Mouse (Mus musculus): ENCODE results near the gene Slc15a1.

Gene Slc15a1

GRCm38 (mm10) chr14:121504781-121505484, at the start of gene Slc15a1:
Slc15a1 (minus strand) TSS chr14:121505252.
- peak; percentile 18 for DNase-seq (ENCODE audit: low spot score)

GRCm38 (mm10) chr14:121553785-121554184, 48.7 kb upstream of the Slc15a1 start:
- no peak for DNase-seq (ENCODE audit: low spot score)

GRCm38 (mm10) chr14:121552586-121552985, 47.5 kb upstream of the Slc15a1 start:
- DNase-seq (ENCODE audit: low spot score): no peak

GRCm38 (mm10) chr14:121549834-121550233, 44.8 kb upstream of the Slc15a1 start:
- DNase-seq (ENCODE audit: low spot score): no peak

- peak; percentile 27 for DNase-seq (ENCODE audit: low spot score)
Measured at GRCm38 (mm10) chr14:121547745-121548144, 42.7 kb upstream of the Slc15a1 start.

- DNase-seq (ENCODE audit: low spot score): no peak
Measured at GRCm38 (mm10) chr14:121546621-121547020, 41.6 kb upstream of the Slc15a1 start.

GRCm38 (mm10) chr14:121545551-121546331, 40.7 kb upstream of the Slc15a1 start:
- DNase-seq (ENCODE audit: low spot score): no peak

GRCm38 (mm10) chr14:121541262-121541661, 36.2 kb upstream of the Slc15a1 start:
- DNase-seq (ENCODE audit: low spot score): no peak

- DNase-seq (ENCODE audit: low spot score): no peak
Measured at GRCm38 (mm10) chr14:121534501-121534900, 29.4 kb upstream of the Slc15a1 start.

- DNase-seq (ENCODE audit: low spot score): no peak
Measured at GRCm38 (mm10) chr14:121530853-121531252, 25.8 kb upstream of the Slc15a1 start.

GRCm38 (mm10) chr14:121527883-121528282, 22.8 kb upstream of the Slc15a1 start:
- DNase-seq (ENCODE audit: low spot score): no peak

GRCm38 (mm10) chr14:121527201-121527600, 22.1 kb upstream of the Slc15a1 start:
- DNase-seq (ENCODE audit: low spot score): no peak

GRCm38 (mm10) chr14:121521709-121522108, 16.7 kb upstream of the Slc15a1 start:
- peak; percentile 21 for DNase-seq (ENCODE audit: low spot score)

- no peak for DNase-seq (ENCODE audit: low spot score)
Measured at GRCm38 (mm10) chr14:121516881-121517280, 11.8 kb upstream of the Slc15a1 start.

- DNase-seq (ENCODE audit: low spot score): no peak
Measured at GRCm38 (mm10) chr14:121508929-121509328, 3.9 kb upstream of the Slc15a1 start.

- no peak for DNase-seq (ENCODE audit: low spot score)
Measured at GRCm38 (mm10) chr14:121506336-121506735, 1.3 kb upstream of the Slc15a1 start.

- no peak for DNase-seq (ENCODE audit: low spot score)
Measured at GRCm38 (mm10) chr14:121505485-121505860, 421 bp upstream of the Slc15a1 start.

GRCm38 (mm10) chr14:121500577-121500976, 4.5 kb downstream of the Slc15a1 start:
- DNase-seq (ENCODE audit: low spot score): no peak

- DNase-seq (ENCODE audit: low spot score): peak; percentile 24
Measured at GRCm38 (mm10) chr14:121499769-121500168, 5.3 kb downstream of the Slc15a1 start.

- DNase-seq (ENCODE audit: low spot score): no peak
Measured at GRCm38 (mm10) chr14:121497800-121498199, 7.3 kb downstream of the Slc15a1 start.

- no peak for DNase-seq (ENCODE audit: low spot score)
Measured at GRCm38 (mm10) chr14:121495741-121496140, 9.3 kb downstream of the Slc15a1 start.

GRCm38 (mm10) chr14:121495120-121495519, 9.9 kb downstream of the Slc15a1 start:
- DNase-seq (ENCODE audit: low spot score): no peak

- DNase-seq (ENCODE audit: low spot score): no peak
Measured at GRCm38 (mm10) chr14:121494238-121494637, 10.8 kb downstream of the Slc15a1 start.

Measured in lung, postnatal 25 days (tissue).